Mouse (Mus musculus): Measurements from ENCODE around the gene Cd72. TPM values are rescaled to one million over a fixed set of nuclear protein-coding genes. Genes with fewer than 3 reads are reported as not detected.

The Cd72 gene
- polyA plus RNA-seq, 1 experiment, result 26.7 TPM

DNA sequence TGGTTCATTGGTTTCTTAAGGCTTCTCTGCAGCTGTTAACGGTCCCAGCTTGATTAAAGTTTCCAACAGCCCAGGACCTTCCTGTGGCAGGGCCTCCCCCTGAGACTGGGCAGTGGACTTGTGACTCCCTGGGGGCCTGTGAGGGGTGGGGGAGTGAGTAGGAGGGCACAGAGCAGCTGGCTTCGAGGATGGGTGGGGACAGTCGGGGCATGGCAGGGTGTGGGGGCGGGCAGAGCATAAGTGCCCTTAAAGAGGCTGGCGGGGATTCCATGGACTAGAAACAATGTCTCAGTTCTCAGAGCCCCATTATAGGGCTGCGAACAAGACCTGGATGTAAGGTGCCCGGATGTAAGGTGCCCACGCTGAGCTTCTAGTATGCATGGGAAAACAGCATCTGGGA lies 2.7 kb upstream of the Cd72 start:
- H3K27me3 ChIP-seq (replicated peaks), result peaks cover 47% of the 10 kb centered on the region
- H3K4me1 ChIP-seq, result peaks cover 57% of the 10 kb centered on the region
- TF ChIP-seq FLI1 (IDR thresholded peaks at IDR 0.05; ENCODE audit: low read length), result no peak
- no peak for TF ChIP-seq GATA1 (IDR thresholded peaks at IDR 0.05; ENCODE audit: borderline replicate concordance, low read length)
- H3K36me3 ChIP-seq (replicated peaks; ENCODE audit: low read length), result no peaks in the 10 kb centered on the region
- no peak overlapping the region for H3K4me3 ChIP-seq (replicated peaks)
- H3K9me3 ChIP-seq, result peaks cover 4% of the 10 kb centered on the region; the same call in 1 of the 2 replicates

DNA sequence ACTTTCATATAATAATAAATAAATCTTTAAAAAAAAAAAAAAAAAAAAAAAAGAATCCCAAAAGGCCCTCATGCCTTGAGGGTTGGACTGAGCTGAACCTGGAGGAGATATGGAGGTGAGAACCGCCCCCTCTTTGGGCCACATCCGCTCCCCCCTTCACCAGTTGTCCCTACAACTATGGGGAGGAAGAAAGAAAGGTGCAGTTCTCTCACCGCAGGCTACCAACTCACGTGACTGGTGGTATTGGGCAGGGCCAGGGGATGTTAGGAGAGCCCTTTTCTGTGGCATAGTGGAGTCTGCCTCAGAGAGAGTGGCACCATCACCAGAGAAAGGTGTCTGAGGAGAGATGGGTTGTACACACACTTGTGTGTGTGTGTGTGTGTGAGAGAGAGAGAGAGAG lies 2.0 kb upstream of the Cd72 start:
- TF ChIP-seq GATA1 (IDR thresholded peaks at IDR 0.05; ENCODE audit: borderline replicate concordance, low read length), result no peak
- TF ChIP-seq FLI1 (IDR thresholded peaks at IDR 0.05; ENCODE audit: low read length), result no peak
- peak overlapping the region; percentile 28 for H3K4me3 ChIP-seq (replicated peaks)
- H3K27me3 ChIP-seq (replicated peaks), result peaks cover 53% of the 10 kb centered on the region
- peaks cover 51% of the 10 kb centered on the region for H3K4me1 ChIP-seq
- peaks cover 11% of the 10 kb centered on the region for H3K9me3 ChIP-seq
- H3K36me3 ChIP-seq (replicated peaks; ENCODE audit: low read length), result no peaks in the 10 kb centered on the region

DNA sequence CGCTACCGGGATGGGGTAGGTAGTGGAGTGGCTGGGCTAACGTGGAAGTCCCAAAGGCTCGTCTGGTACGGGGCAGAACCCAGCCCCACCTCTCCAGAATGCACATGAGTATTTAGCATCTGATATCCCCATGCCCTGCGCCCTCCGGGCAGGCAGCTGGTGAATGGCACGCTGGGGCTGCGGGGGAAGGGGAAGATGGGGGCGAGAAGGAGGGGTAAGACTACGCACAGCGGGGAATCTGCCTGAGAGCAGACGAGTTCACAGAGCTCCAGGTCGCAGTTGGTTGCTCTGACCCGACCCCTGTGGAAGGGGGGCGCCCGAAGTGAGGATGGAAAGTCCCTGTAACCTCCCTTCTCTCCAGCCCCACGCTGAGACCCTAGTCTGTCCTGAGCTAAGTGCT lies 1.0 kb downstream of the Cd72 start:
- peaks cover 50% of the 10 kb centered on the region for H3K4me1 ChIP-seq
- H3K4me3 ChIP-seq (replicated peaks), result peak overlapping the region; percentile 89
- TF ChIP-seq FLI1 (IDR thresholded peaks at IDR 0.05; ENCODE audit: low read length), result no peak
- TF ChIP-seq GATA1 (IDR thresholded peaks at IDR 0.05; ENCODE audit: borderline replicate concordance, low read length), result no peak
- H3K27me3 ChIP-seq (replicated peaks), result peaks cover 64% of the 10 kb centered on the region
- H3K36me3 ChIP-seq (replicated peaks; ENCODE audit: low read length), result no peaks in the 10 kb centered on the region
- peaks cover 17% of the 10 kb centered on the region for H3K9me3 ChIP-seq

DNA sequence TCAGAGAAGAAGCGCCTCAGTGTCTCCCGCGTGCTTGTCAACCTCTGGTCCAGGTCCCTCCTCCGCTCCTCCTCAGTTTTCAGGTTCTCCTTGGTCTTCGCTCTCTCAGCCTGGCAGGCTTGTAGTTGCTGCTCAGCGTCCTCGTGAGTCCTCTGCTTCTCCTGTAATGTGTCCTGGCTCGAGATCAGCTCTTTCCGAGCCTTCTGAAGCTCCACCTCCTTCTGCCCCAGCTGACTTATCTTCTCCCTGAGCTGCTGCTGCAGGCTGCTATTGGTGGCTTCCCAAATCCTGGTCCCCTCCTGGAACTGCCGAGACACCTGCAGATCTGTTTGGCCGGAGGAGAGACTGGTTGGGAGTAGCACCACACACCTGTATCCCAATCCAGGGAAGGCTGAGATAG lies 2.1 kb downstream of the Cd72 start:
- TF ChIP-seq FLI1 (IDR thresholded peaks at IDR 0.05; ENCODE audit: low read length) (no peak), GATA1 (IDR thresholded peaks at IDR 0.05; ENCODE audit: borderline replicate concordance, low read length) (no peak)
- peaks cover 49% of the 10 kb centered on the region for H3K4me1 ChIP-seq
- peaks cover 3% of the 10 kb centered on the region for H3K36me3 ChIP-seq (replicated peaks; ENCODE audit: low read length)
- peaks cover 62% of the 10 kb centered on the region for H3K27me3 ChIP-seq (replicated peaks)
- H3K9me3 ChIP-seq, result peaks cover 17% of the 10 kb centered on the region
- H3K4me3 ChIP-seq (replicated peaks), result no peak overlapping the region

DNA sequence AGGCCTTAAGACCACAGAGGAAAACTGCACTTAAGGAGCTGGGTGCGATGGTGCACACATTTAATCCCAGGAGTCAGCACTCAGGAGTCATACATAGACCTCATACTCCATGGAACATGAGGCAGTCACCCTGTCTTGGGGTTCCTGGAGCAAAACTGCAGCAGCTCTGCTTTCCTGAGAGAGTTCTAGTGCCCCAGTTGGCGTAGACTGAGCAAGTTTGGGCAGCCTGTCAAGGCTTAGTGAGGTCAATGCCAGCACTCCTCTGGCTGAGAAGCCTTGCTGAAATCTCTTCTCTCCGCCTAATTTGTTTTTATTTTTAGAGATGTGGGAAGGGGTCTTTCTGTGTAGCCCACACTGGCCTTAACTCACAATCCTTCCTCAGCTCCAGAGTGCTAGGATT lies 5.9 kb downstream of the Cd72 start:
- Histone ChIP-seq H3K4me3 (replicated peaks) (no peak overlapping the region), H3K4me1 (peaks cover 21% of the 10 kb centered on the region), H3K36me3 (replicated peaks; ENCODE audit: low read length) (peaks cover 26% of the 10 kb centered on the region), H3K9me3 (peaks cover 17% of the 10 kb centered on the region), H3K27me3 (replicated peaks) (peaks cover 63% of the 10 kb centered on the region)
- TF ChIP-seq FLI1 (IDR thresholded peaks at IDR 0.05; ENCODE audit: low read length), result no peak
- no peak for TF ChIP-seq GATA1 (IDR thresholded peaks at IDR 0.05; ENCODE audit: borderline replicate concordance, low read length)

DNA sequence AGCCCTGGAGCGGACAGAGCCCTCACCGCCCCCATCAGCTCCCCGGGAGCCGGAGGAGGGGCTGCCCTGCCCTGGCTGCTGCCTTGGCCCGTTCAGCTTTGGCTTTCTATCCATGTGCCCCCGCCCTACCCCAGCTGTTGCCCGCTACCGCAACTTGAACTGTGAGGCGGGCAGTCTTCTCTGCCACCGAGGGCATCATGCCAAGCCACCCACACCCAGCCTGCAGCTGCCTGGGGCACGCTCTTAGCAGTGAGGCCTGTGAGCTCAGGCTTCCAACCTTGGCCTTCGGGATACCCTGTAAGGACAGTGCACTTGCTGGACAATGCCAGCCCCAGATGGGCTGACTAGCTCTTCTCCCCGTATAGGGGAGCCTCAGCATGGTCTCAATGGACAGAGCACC lies 7.2 kb downstream of the Cd72 start:
- TF ChIP-seq FLI1 (IDR thresholded peaks at IDR 0.05; ENCODE audit: low read length), result no peak
- peaks cover 62% of the 10 kb centered on the region for H3K27me3 ChIP-seq (replicated peaks)
- no peak overlapping the region for H3K4me3 ChIP-seq (replicated peaks)
- peaks cover 26% of the 10 kb centered on the region for H3K36me3 ChIP-seq (replicated peaks; ENCODE audit: low read length)
- H3K9me3 ChIP-seq, result peaks cover 13% of the 10 kb centered on the region
- peaks cover 15% of the 10 kb centered on the region for H3K4me1 ChIP-seq

DNA sequence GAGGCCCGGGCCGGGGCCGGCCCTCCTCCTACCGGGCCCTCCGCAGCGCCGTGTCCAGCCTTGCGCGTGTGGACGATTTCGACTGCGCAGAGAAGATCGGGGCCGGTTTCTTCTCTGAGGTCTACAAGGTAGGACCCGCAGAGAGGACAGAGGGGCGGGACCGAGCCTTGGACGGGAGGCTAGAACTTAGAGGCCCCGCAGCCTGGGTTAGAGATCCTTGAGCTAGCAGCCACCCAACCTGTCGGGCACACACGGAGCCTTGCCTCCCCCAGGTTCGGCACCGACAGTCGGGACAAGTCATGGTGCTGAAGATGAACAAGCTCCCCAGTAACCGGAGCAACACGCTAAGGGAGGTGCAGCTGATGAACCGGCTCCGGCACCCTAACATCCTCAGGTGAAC lies 10.9 kb downstream of the Cd72 start:
- Histone ChIP-seq H3K27me3 (replicated peaks) (peaks cover 40% of the 10 kb centered on the region), H3K9me3 (peaks cover 3% of the 10 kb centered on the region; the same call in 1 of the 2 replicates), H3K4me1 (peaks cover 19% of the 10 kb centered on the region), H3K4me3 (replicated peaks) (peak overlapping the region; percentile 94), H3K36me3 (replicated peaks; ENCODE audit: low read length) (peaks cover 26% of the 10 kb centered on the region)
- TF ChIP-seq GATA1 (IDR thresholded peaks at IDR 0.05; ENCODE audit: borderline replicate concordance, low read length) (no peak), FLI1 (IDR thresholded peaks at IDR 0.05; ENCODE audit: low read length) (no peak)

DNA sequence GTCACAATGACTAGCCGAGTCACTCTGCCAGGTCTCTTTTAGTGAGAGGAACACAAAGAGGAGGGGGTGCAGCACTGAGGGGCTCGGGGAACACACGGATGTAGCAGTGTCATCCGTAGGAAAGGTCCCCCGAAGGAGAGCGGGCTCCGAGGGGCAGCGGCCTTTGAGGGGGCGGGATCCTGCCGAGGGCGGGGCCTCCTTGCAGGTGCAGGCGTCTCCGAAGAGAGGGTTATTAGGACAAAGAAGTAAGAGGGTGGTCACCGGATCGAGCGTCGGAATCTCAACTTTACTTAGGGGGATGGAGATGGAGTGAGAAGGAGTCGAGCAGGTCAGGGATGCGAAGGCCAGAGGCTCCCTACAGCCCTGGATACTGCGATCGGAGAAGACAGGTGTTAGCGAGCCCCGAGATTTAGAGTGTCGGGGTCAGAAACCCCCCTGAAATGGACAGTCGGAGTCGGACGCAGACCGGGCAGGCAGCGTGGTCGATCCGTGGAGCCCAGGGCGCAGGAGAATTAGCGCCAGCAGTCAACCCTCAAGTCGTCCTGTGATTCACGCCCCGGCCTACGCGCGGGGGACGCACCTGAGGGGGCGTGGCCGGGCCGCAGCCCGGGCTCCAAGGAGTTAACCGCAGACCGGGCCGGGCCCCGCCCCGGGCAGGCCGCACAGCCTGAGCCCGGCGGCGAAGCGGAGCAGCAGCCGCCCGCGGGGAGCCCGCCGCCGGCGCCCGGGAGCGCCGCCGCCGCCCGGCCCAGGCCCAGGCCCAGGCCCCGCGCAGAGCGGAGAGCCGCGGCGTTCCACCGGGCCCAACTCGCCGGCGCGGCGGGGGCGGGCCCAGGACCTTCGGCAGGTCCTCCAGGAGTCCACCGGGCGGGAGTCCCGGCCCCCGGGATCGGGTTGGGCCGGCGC lies 11.7 kb downstream of the Cd72 start:
- TF ChIP-seq FLI1 (IDR thresholded peaks at IDR 0.05; ENCODE audit: low read length) (no peak), GATA1 (IDR thresholded peaks at IDR 0.05; ENCODE audit: borderline replicate concordance, low read length) (no peak)
- H3K36me3 ChIP-seq (replicated peaks; ENCODE audit: low read length), result peaks cover 26% of the 10 kb centered on the region
- peaks cover 4% of the 10 kb centered on the region; the same call in 1 of the 2 replicates for H3K9me3 ChIP-seq
- peaks cover 39% of the 10 kb centered on the region for H3K27me3 ChIP-seq (replicated peaks)
- H3K4me3 ChIP-seq (replicated peaks), result peak overlapping the region; percentile 94
- H3K4me1 ChIP-seq, result peaks cover 19% of the 10 kb centered on the region

DNA sequence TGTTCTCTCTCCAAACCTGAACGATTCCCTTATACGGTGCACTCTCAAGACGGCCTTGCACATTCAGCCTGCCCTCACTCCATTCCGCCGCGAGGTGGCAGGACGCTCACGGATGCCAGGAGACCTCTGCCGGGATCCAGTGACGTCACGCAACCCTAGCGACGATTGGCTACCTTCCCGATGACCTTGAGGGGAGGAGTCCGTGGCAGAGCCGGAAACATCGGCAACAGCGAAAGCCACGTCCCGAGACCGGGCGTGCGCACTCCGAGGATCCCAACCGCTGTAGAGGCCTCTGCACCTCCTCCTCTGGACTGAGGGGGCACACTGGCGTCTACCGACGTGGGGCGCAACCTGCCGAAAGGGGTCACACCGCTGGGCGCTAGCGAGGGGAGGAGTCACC lies 12.4 kb downstream of the Cd72 start:
- no peak for TF ChIP-seq FLI1 (IDR thresholded peaks at IDR 0.05; ENCODE audit: low read length)
- no peak for TF ChIP-seq GATA1 (IDR thresholded peaks at IDR 0.05; ENCODE audit: borderline replicate concordance, low read length)
- Histone ChIP-seq H3K4me3 (replicated peaks) (peak overlapping the region; percentile 94), H3K36me3 (replicated peaks; ENCODE audit: low read length) (peaks cover 21% of the 10 kb centered on the region)

DNA sequence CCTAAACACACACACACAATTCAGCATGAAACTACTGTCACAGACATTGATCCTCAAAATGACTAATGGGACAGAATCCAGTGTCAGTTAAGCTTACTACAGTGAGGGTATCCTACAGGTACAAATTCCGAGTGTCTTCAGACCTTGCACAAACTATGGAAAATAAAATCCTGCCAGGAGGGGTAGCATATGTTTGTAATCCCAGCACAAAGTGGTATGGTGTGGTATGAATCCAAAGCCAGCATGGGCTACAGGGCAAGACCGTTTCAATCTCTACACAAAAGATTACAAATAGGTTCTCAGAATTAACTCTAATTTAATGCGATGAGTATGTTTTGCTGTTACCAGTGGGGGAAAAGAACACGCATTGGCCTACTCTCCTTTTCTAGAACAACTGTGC lies 12.8 kb downstream of the Cd72 start, which contains the start of gene Tesk1:
Tesk1 (plus strand) TSS at position 301 of the 400 bp plus-strand sequence.
- H3K4me1 ChIP-seq, result peaks cover 19% of the 10 kb centered on the region
- H3K4me3 ChIP-seq (replicated peaks), result peak within 1 kb of the TSS; percentile 94
- H3K36me3 ChIP-seq (replicated peaks; ENCODE audit: low read length), result peaks cover 17% of the 10 kb centered on the region
- peaks cover 35% of the 10 kb centered on the region for H3K27me3 ChIP-seq (replicated peaks)
- H3K9me3 ChIP-seq, result peaks cover 4% of the 10 kb centered on the region; the same call in 1 of the 2 replicates
- no peak for TF ChIP-seq GATA1 (IDR thresholded peaks at IDR 0.05; ENCODE audit: borderline replicate concordance, low read length)
- TF ChIP-seq FLI1 (IDR thresholded peaks at IDR 0.05; ENCODE audit: low read length), result no peak

More for the DNA sequence above, 12.4 kb downstream of the Cd72 start:
- H3K9me3 ChIP-seq, result peaks cover 4% of the 10 kb centered on the region; the same call in 1 of the 2 replicates
- peaks cover 19% of the 10 kb centered on the region for H3K4me1 ChIP-seq
- peaks cover 35% of the 10 kb centered on the region for H3K27me3 ChIP-seq (replicated peaks)
